Mouse (Mus musculus) ES-Bruce4 (cell line): Measurements from ENCODE around the gene Btbd35f3. TPM values are rescaled to one million over a fixed set of nuclear protein-coding genes. Genes with fewer than 3 reads are reported as not detected.
"Not testable (repeated sequence)": the region's sequence is repeated elsewhere in the genome, so short reads cannot be mapped to it uniquely, and the experiment has no call there.

Source experiments
- H3K27ac ChIP-seq: 2 replicates; pipeline ENCODE4 v1.5.1; 2012; ENCODE audit warnings: low read length, inconsistent platforms; ENCODE audit not compliant: insufficient read depth
- H3K27me3 ChIP-seq: 2 replicates; pipeline ENCODE4 v1.6.1; 2012; ENCODE audit warnings: mild to moderate bottlenecking, low read length, inconsistent platforms; ENCODE audit not compliant: control insufficient read depth, poor library complexity, insufficient read depth, severe bottlenecking
- H3K36me3 ChIP-seq: 2 replicates; pipeline ENCODE4 v1.6.1; 2012; ENCODE audit warnings: inconsistent platforms, mild to moderate bottlenecking, low read length, moderate library complexity; ENCODE audit not compliant: control insufficient read depth, poor library complexity, insufficient read depth, severe bottlenecking
- H3K4me1 ChIP-seq: one replicate; pipeline ENCODE4 v1.8.1; 2011; ENCODE audit warnings: low read length; ENCODE audit not compliant: control insufficient read depth, insufficient read depth
- H3K4me3 ChIP-seq: 2 replicates; pipeline ENCODE4 v1.5.1; 2011; ENCODE audit warnings: low read depth, mild to moderate bottlenecking, low read length
- H3K9ac ChIP-seq: 2 replicates; pipeline ENCODE4 v1.6.1; 2012; ENCODE audit warnings: low read depth, mild to moderate bottlenecking, inconsistent platforms; ENCODE audit not compliant: poor library complexity, severe bottlenecking
- H3K9me3 ChIP-seq: replicated peaks from 2 replicates; pipeline ENCODE4 v1.6.1; 2012; ENCODE audit warnings: mild to moderate bottlenecking, low read length, inconsistent platforms; ENCODE audit not compliant: control insufficient read depth, poor library complexity, insufficient read depth, severe bottlenecking
- polyA plus RNA-seq: library from polyadenylated mRNA; stranded (reverse); fragments of >200 nt; gene quantifications from 2 replicates; pipeline ENCODE4 v1.2.4, GENCODE M21; 2011; ENCODE audit warnings: low read depth; ENCODE audit not compliant: missing spikeins, insufficient read depth, insufficient read length

Btbd35f3 gene
- not detected in 2 replicates for polyA plus RNA-seq

DNA sequence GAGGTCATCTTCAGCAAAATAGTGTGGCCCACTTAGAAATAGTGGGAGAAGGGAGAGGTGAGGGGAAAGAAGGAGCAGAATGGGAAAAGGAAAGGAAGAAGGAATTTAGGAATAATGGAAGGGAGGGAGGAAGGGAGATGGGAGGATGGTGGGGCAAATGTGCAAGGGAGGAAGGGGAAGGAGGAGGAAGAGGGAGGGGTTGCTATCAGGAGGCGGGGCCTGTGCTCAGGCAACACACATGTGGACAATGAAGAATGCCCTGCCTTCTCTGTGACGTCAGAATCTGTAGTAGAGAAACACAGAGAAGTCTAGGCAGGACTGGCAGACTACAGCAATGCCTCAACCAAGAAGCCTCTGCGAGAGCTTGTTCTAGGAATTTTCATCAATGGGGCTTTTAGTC, at the start of gene Btbd35f3:
Gene Btbd35f3 (plus strand): TSS at position 301 of the 400 bp plus-strand sequence.
- H3K4me1 ChIP-seq, H3K27ac ChIP-seq, H3K27me3 ChIP-seq, H3K9me3 ChIP-seq, H3K9ac ChIP-seq, H3K4me3 ChIP-seq, H3K36me3 ChIP-seq: not testable (repeated sequence)

Other genes starting within 250 kb of the Btbd35f3 start
- gene Btbd35f16, start 80.7 kb upstream of the Btbd35f3 start, polyA plus RNA-seq: not detected in 2 replicates
- gene Btbd35f28, start 158.9 kb downstream of the Btbd35f3 start, polyA plus RNA-seq: not detected in 2 replicates